Mouse (Mus musculus): Measurements from ENCODE around the gene Rnf150. TPM values are rescaled to one million over a fixed set of nuclear protein-coding genes. Genes with fewer than 3 reads are reported as not detected.

Rnf150 gene
- polyA plus RNA-seq (2016; fragmentation: Nextera tagmentation; extraction: Ambion mirVana), result 2.6 and 3.1 TPM in 2 replicates

DNA sequence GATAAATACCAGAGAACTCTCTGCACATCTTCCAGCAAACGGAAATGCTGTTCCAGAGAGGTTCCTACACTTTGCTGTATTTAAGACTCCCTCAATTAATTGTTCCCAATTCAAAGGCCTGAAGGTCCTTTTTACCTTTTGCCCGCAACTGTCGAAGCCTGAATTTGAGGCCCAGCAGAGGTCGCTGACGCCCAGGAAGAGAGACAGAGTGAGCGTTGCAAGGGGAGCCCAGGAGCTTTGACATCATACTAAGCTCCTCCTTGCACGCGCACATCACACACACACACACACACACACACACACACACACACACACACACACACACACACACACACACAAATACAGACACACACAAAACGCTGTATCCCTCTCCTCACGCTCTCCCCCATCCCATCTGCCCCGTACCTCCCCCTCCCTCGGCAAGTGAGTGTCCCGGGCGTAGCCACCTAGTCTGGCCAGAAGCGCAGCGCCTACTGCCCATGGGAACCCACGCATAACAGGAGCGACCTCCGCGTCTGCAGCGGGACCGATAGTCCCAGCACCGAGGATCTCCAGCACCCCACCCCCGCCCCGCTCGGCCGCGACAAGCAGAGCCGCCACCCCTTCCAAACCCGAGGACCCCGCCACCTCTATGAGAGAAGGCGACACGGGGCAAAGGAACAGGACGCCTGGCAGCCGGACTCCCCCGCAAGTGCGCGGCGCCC, at the start of gene Rnf150:
TSS of gene Rnf150 (plus strand) at position 316 of the 704 bp plus-strand sequence.
- H3K4me2 ChIP-seq (replicated peaks), result peak within 1 kb of the TSS; percentile 82
- 1% methylated on average over 36 of the region's 39 CpGs for WGBS
- H3K27me3 ChIP-seq, result no peaks in the 10 kb centered on the region
- H3K4me1 ChIP-seq, result peaks cover 20% of the 10 kb centered on the region
- H3K9me3 ChIP-seq, result no peaks in the 10 kb centered on the region
- peak within 1 kb of the TSS; percentile 84 for H3K9ac ChIP-seq
- H3K27ac ChIP-seq, result peak within 1 kb of the TSS; percentile 75
- peak within 1 kb of the TSS; percentile 76 for H3K4me3 ChIP-seq
- ATAC-seq (ENCODE audit: insufficient number of reproducible peaks, insufficient read depth, low FRiP score, low TSS enrichment), result peak; percentile 70
- no peaks in the 10 kb centered on the region for H3K36me3 ChIP-seq

DNA sequence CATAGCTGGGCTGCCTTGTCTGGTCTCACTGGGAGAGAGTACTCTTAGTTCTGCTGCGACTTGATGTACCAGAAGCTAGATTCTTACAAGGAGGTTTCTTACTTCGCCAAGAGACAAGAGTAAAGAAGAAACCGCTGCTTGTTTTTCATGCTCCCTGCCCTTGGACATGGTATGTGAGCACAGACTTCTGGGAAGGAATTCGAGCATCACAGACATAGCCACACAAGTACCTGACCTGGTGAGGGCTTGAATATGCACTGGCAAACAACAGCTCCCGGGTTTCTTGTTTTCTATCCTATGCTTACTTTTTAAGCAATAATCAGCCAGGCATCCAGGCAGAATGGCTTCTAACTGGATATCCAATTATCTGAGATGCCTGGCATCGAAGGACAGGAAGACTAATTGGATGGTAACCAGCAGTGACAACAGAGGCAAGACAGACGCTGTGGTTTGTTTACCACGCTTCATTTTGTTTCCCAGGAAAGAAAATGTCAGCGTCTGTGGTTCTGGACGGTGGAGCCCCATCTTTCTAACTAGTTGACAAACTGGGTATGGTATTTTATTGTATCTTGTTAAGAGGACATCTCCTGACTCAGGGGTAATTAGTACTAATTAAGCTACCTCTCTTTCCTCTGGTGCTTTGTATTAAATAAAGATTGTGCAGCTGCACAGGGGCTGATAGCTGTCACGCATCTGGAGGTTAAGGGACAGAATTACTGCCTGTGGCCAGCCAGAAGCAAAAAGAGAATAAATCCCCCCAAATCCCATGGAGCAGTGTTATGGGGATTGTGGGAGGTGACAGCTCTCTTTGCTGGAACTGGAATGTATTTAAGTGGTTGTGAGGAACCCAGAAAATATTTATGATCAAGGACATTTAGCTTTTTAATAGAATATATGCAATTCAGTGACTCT, 36.8 kb upstream of the Rnf150 start:
- 68% methylated on average over 11 of the region's 11 CpGs for WGBS
- Histone ChIP-seq H3K27me3 (no peaks in the 10 kb centered on the region), H3K27ac (no peak overlapping the region), H3K9ac (no peak overlapping the region), H3K36me3 (no peaks in the 10 kb centered on the region), H3K4me1 (no peaks in the 10 kb centered on the region), H3K9me3 (no peaks in the 10 kb centered on the region), H3K4me3 (no peak overlapping the region), H3K4me2 (replicated peaks) (no peak overlapping the region)
- ATAC-seq (ENCODE audit: insufficient number of reproducible peaks, insufficient read depth, low FRiP score, low TSS enrichment), result no peak

DNA sequence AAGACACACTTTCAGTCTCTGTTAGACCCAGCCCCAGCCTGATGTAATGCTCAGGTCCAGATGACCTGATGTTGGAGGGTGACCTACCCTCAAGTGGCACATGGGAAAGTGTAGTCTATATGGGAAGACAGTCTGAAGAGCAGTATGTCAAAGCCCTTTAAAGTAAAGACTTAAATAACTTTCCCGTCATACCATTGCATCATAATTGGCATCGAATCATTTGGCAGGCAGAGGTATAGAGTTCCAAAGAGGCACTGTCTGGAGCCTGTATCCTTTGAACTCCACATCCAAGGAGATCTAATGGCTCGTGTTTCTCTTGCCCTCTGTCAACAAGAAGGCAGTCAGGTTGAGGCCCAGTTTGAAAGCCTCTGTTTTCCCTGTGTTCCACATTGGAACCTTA, 22.7 kb upstream of the Rnf150 start:
- no peaks in the 10 kb centered on the region for H3K9me3 ChIP-seq
- no peaks in the 10 kb centered on the region for H3K27me3 ChIP-seq
- no peak overlapping the region for H3K9ac ChIP-seq
- no peak for ATAC-seq (ENCODE audit: insufficient number of reproducible peaks, insufficient read depth, low FRiP score, low TSS enrichment)
- 72% methylated on average over 3 of the region's 3 CpGs for WGBS
- H3K36me3 ChIP-seq, result no peaks in the 10 kb centered on the region
- H3K27ac ChIP-seq, result no peak overlapping the region
- no peak overlapping the region for H3K4me2 ChIP-seq (replicated peaks)
- H3K4me3 ChIP-seq, result no peak overlapping the region
- no peaks in the 10 kb centered on the region for H3K4me1 ChIP-seq

DNA sequence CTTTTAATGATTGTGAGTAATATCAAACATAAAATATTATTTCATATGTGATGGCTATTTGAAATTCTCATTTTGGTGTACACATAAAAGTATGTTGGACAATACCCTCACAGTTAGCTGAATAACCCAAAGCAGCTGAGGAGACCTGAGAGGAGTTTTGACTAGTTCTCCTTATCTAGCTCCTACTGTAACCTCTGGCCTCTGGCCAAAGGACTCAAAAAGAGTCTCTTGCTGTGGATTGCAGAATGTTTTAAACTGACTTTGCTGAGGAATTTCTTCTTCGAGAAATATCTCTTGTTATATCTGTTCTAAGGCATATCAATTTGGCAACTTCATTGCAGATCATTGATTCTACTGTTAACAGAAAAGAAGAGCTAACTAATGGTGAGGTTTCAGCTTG, 22.2 kb upstream of the Rnf150 start:
- Histone ChIP-seq H3K27ac (no peak overlapping the region), H3K9ac (no peak overlapping the region), H3K9me3 (no peaks in the 10 kb centered on the region), H3K4me3 (no peak overlapping the region), H3K4me2 (replicated peaks) (no peak overlapping the region), H3K27me3 (no peaks in the 10 kb centered on the region), H3K4me1 (no peaks in the 10 kb centered on the region), H3K36me3 (no peaks in the 10 kb centered on the region)
- ATAC-seq (ENCODE audit: insufficient number of reproducible peaks, insufficient read depth, low FRiP score, low TSS enrichment), result no peak
- WGBS, result 55% methylated on average over 1 of the region's 1 CpGs

DNA sequence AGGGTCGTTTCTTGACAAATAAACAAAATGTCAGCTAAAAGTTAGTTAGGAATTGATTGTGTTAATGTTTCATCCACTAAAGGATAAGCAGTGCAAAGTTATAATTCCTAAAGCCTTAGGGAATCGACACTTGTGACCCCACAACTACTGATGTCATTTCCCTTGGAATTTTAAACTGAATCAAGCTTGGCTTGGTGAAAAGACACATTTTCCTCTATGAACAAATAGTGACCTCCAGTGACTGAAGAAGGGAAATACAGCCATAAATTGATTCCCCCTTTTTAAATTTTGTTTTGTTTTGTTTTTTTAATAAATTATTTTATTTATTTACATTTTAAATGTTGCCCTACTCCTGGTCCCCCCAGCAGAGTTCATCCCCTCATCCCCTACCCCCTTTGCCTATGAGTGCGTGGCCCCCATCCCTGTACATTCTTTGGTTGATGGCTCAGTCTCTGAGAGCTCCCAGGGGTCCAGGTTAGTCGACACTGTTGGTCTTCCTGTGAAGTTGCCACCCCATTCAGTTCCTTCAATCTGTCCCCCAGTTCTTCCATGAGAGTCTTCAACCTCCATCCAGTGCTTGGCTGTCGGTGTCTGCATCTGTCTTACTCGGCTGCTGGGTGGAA, 21.5 kb upstream of the Rnf150 start:
- 55% methylated on average over 6 of the region's 6 CpGs for WGBS
- Histone ChIP-seq H3K4me3 (no peak overlapping the region), H3K27ac (no peak overlapping the region), H3K27me3 (no peaks in the 10 kb centered on the region), H3K9ac (no peak overlapping the region), H3K4me2 (replicated peaks) (no peak overlapping the region), H3K9me3 (no peaks in the 10 kb centered on the region), H3K36me3 (no peaks in the 10 kb centered on the region), H3K4me1 (no peaks in the 10 kb centered on the region)
- ATAC-seq (ENCODE audit: insufficient number of reproducible peaks, insufficient read depth, low FRiP score, low TSS enrichment), result no peak

DNA sequence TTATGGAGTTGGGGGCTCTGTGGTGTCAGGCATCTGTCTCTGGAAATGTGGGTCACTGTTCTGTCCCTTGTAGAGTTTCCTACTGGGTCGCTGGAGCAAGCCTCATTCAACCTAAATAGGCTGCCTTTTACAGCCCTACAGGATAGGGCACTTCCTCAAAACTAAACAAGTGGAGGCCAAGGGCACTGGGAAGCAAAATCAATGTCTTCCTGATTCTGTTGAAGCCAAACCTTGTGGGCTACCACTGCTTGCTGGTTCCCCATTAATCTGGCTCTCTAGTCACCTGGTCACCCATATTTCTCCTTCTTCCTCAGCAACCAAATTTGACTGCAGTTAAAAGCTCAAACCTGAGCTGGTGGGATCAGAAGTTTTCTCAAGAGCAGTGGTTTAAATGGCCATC, 19.5 kb upstream of the Rnf150 start:
- ATAC-seq (ENCODE audit: insufficient number of reproducible peaks, insufficient read depth, low FRiP score, low TSS enrichment), result no peak
- no peak overlapping the region for H3K4me3 ChIP-seq
- no peak overlapping the region for H3K4me2 ChIP-seq (replicated peaks)
- WGBS, result 38% methylated on average over 1 of the region's 1 CpGs
- H3K9me3 ChIP-seq, result no peaks in the 10 kb centered on the region
- H3K4me1 ChIP-seq, result no peaks in the 10 kb centered on the region
- H3K36me3 ChIP-seq, result no peaks in the 10 kb centered on the region
- no peaks in the 10 kb centered on the region for H3K27me3 ChIP-seq
- H3K27ac ChIP-seq, result no peak overlapping the region
- no peak overlapping the region for H3K9ac ChIP-seq

DNA sequence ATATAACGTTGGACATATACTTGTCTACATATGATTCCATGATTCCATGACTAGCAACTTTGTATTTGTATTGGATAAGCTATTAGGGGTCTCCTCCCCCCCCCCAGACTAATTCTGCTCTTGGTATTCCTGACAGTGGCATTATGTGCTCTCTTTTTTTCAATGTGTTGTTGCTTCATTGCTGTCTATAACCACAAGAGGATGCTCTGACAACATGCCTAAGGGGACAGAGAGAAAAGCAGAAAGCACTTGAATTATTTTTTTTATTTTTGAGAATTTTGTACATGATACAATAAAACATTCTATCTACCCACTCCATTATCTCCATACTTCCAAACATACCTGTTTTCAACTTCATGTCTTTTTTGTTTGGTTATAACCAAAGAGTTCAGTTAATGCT, 18.7 kb upstream of the Rnf150 start:
- no peak for ATAC-seq (ENCODE audit: insufficient number of reproducible peaks, insufficient read depth, low FRiP score, low TSS enrichment)
- Histone ChIP-seq H3K9me3 (no peaks in the 10 kb centered on the region), H3K4me3 (no peak overlapping the region), H3K4me1 (no peaks in the 10 kb centered on the region), H3K4me2 (replicated peaks) (no peak overlapping the region), H3K27me3 (no peaks in the 10 kb centered on the region), H3K9ac (no peak overlapping the region), H3K36me3 (no peaks in the 10 kb centered on the region), H3K27ac (no peak overlapping the region)
- 51% methylated on average over 1 of the region's 1 CpGs for whole genome bisulfite sequencing

DNA sequence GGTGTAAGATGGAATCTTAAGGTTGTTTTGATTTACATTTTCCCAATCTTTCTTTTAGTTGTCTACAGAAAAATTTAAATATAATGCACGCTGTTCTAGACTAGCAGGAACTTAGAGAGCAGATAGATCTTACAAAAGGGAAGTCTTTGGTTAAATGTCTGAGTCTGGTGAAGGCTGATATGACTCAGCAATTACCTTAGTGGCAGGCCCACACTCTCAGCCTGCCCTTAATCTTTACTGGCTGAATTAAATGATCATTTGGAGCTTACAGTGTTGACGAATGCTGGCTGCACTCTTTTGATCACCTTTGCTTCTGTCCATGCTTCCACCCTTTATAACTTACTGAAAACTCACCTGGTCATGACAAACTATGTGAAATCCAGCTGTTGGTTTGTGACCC, 17.1 kb upstream of the Rnf150 start:
- Histone ChIP-seq H3K27me3 (no peaks in the 10 kb centered on the region), H3K27ac (no peak overlapping the region), H3K9ac (no peak overlapping the region), H3K36me3 (no peaks in the 10 kb centered on the region), H3K4me1 (no peaks in the 10 kb centered on the region), H3K4me3 (no peak overlapping the region), H3K4me2 (replicated peaks) (no peak overlapping the region), H3K9me3 (no peaks in the 10 kb centered on the region)
- 85% methylated on average over 2 of the region's 2 CpGs for WGBS
- no peak for ATAC-seq (ENCODE audit: insufficient number of reproducible peaks, insufficient read depth, low FRiP score, low TSS enrichment)

DNA sequence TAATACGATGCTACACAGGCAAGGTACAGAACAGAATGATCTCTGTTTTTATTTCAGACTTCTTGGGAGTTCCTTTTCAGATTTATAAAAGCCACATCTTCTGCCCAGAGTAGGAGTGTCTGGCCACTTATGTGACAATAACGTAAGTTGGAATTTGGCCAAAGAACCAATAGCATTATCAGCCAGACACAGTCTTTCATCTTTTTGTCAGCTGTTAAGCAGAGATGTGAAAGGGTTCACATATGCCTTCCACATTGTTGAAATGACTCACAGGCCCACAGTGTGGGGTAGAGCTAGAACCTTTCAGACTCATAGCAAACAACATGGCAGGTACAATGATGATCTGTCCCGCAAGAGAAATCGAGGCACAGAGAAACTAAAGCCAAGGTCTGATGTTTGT, 16.4 kb upstream of the Rnf150 start:
- H3K4me1 ChIP-seq, result no peaks in the 10 kb centered on the region
- H3K4me3 ChIP-seq, result no peak overlapping the region
- H3K4me2 ChIP-seq (replicated peaks), result no peak overlapping the region
- no peak overlapping the region for H3K27ac ChIP-seq
- no peaks in the 10 kb centered on the region for H3K27me3 ChIP-seq
- H3K9ac ChIP-seq, result no peak overlapping the region
- no peak for ATAC-seq (ENCODE audit: insufficient number of reproducible peaks, insufficient read depth, low FRiP score, low TSS enrichment)
- WGBS, result 78% methylated on average over 4 of the region's 4 CpGs
- H3K36me3 ChIP-seq, result no peaks in the 10 kb centered on the region
- no peaks in the 10 kb centered on the region for H3K9me3 ChIP-seq

DNA sequence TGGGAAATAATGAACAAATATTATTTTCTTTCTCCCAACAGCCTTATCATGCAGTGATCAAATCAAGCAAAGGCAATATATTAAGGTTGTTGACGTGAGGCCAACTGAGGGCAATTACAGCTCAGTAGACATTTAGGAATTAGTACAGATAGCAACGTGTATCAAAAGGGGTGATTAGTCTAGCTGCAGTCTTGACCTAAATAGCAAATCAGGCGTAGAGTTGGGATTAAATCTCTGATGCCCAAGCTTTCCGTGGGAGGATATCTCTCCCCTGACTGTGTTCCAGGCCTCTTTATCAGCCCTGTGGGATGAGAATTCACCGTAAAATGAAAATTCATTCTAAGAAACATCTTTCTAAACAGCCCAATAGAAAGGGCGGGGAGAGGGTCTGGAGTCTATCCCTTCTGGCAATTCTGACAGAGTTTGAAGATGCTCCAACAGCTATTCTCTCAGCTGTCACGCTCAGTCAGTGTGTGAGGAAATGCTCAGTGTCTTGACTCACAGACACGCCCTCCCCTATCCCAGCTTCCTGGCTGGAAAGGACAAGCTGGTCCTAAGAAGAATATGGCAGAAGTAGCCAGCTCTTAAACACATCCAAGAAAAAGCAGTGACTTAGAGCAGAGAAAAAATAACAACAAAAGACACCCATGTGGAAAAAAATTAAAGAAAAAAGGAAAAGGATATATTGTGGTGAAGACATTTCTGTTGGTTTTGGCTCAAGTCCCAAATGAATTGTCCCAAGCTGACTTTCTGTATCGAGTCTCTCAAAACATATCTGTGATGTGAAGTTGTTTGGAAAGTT, 4.4 kb upstream of the Rnf150 start:
- no peak overlapping the region for H3K4me3 ChIP-seq
- H3K9me3 ChIP-seq, result no peaks in the 10 kb centered on the region
- WGBS, result 70% methylated on average over 9 of the region's 9 CpGs
- no peak overlapping the region for H3K9ac ChIP-seq
- no peak overlapping the region for H3K27ac ChIP-seq
- no peak for ATAC-seq (ENCODE audit: insufficient number of reproducible peaks, insufficient read depth, low FRiP score, low TSS enrichment)
- H3K36me3 ChIP-seq, result no peaks in the 10 kb centered on the region
- no peaks in the 10 kb centered on the region for H3K27me3 ChIP-seq
- H3K4me1 ChIP-seq, result no peaks in the 10 kb centered on the region
- no peak overlapping the region for H3K4me2 ChIP-seq (replicated peaks)

DNA sequence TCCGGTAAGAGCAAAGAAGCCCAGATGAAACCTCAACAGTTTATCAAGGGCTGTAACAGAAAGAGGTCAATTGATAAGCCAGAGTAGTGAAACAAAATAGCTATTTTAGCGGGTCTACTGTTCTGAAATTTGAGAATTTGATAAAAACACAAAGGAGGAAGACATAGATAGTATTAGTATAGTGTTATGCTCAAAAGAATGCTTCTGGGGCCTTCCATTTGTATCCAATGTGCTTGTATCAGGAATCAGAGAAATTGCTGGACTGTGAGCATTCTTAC, 3.9 kb upstream of the Rnf150 start:
- Histone ChIP-seq H3K4me2 (replicated peaks) (no peak overlapping the region), H3K9me3 (no peaks in the 10 kb centered on the region), H3K36me3 (no peaks in the 10 kb centered on the region), H3K4me1 (no peaks in the 10 kb centered on the region), H3K27ac (no peak overlapping the region), H3K4me3 (no peak overlapping the region), H3K27me3 (no peaks in the 10 kb centered on the region), H3K9ac (no peak overlapping the region)
- ATAC-seq (ENCODE audit: insufficient number of reproducible peaks, insufficient read depth, low FRiP score, low TSS enrichment), result no peak
- WGBS, result 73% methylated on average over 2 of the region's 2 CpGs
